Mouse (Mus musculus): Measurements from ENCODE around the gene Cfdp1. TPM values are rescaled to one million over a fixed set of nuclear protein-coding genes. Genes with fewer than 3 reads are reported as not detected.

Gene Cfdp1
- total and polyA plus RNA-seq, 2 experiments from 2014 or later: 121 to 195 TPM

- peak overlapping the region; percentile 84 for H3K9ac ChIP-seq
- peak overlapping the region; percentile 79 for H3K27ac ChIP-seq (ENCODE audit: low read depth, low read length)
- peak overlapping the region; percentile 82 for H3K4me2 ChIP-seq (ENCODE audit: low read depth)
- TF ChIP-seq CTCF (IDR thresholded peaks at IDR 0.05; ENCODE audit: low read depth): no peak
- ATAC-seq: peak; percentile 98
- H3K36me3 ChIP-seq (ENCODE audit: insufficient read depth): no peaks in the 10 kb centered on the region
- under 1% methylated on average over 40 of the region's 41 CpGs for WGBS
- DNase-seq: peak; percentile 92
- H3K27me3 ChIP-seq (ENCODE audit: insufficient read depth, low read length): no peaks in the 10 kb centered on the region
- H3K9me3 ChIP-seq (ENCODE audit: low read length): no peaks in the 10 kb centered on the region
- H3K4me1 ChIP-seq (ENCODE audit: insufficient read depth): peaks cover 12% of the 10 kb centered on the region; the same call in 1 of the 2 replicates
- H3K4me3 ChIP-seq (ENCODE audit: low read depth, low read length): peak overlapping the region; percentile 72
Observed at GRCm38 (mm10) chr8:111732004-111732403, 122.1 kb downstream of the Cfdp1 start.

- Histone ChIP-seq H3K27ac (ENCODE audit: low read depth, low read length) (peak overlapping the region; percentile 79), H3K36me3 (ENCODE audit: insufficient read depth) (no peaks in the 10 kb centered on the region), H3K9ac (peak overlapping the region; percentile 84), H3K9me3 (ENCODE audit: low read length) (no peaks in the 10 kb centered on the region), H3K27me3 (ENCODE audit: insufficient read depth, low read length) (no peaks in the 10 kb centered on the region), H3K4me3 (ENCODE audit: low read depth, low read length) (peak overlapping the region; percentile 72), H3K4me2 (ENCODE audit: low read depth) (peak overlapping the region; percentile 82), H3K4me1 (ENCODE audit: insufficient read depth) (peaks cover 12% of the 10 kb centered on the region; the same call in 1 of the 2 replicates)
- WGBS: under 1% methylated on average over 39 of the region's 39 CpGs
- ATAC-seq (peak; percentile 61), DNase-seq (peak; percentile 31)
- no peak for TF ChIP-seq CTCF (IDR thresholded peaks at IDR 0.05; ENCODE audit: low read depth)
Observed at GRCm38 (mm10) chr8:111731231-111731977, 122.7 kb downstream of the Cfdp1 start.

- H3K27me3 ChIP-seq (ENCODE audit: insufficient read depth, low read length): no peaks in the 10 kb centered on the region
- no peaks in the 10 kb centered on the region for H3K36me3 ChIP-seq (ENCODE audit: insufficient read depth)
- no peak for DNase-seq
- no peak overlapping the region for H3K4me2 ChIP-seq (ENCODE audit: low read depth)
- H3K9me3 ChIP-seq (ENCODE audit: low read length): no peaks in the 10 kb centered on the region
- no peak for TF ChIP-seq CTCF (IDR thresholded peaks at IDR 0.05; ENCODE audit: low read depth)
- H3K4me1 ChIP-seq (ENCODE audit: insufficient read depth): peaks cover 12% of the 10 kb centered on the region; the same call in 1 of the 2 replicates
- WGBS: 71% methylated on average over 7 of the region's 7 CpGs
- H3K9ac ChIP-seq: no peak overlapping the region
- no peak overlapping the region for H3K27ac ChIP-seq (ENCODE audit: low read depth, low read length)
- no peak for ATAC-seq
- no peak overlapping the region for H3K4me3 ChIP-seq (ENCODE audit: low read depth, low read length)
Observed at GRCm38 (mm10) chr8:111729233-111730170, 124.6 kb downstream of the Cfdp1 start.

- no peak overlapping the region for H3K9ac ChIP-seq
- H3K4me3 ChIP-seq (ENCODE audit: low read depth, low read length): no peak overlapping the region
- H3K36me3 ChIP-seq (ENCODE audit: insufficient read depth): no peaks in the 10 kb centered on the region
- DNase-seq (no peak), ATAC-seq (no peak)
- no peaks in the 10 kb centered on the region for H3K9me3 ChIP-seq (ENCODE audit: low read length)
- no peaks in the 10 kb centered on the region for H3K27me3 ChIP-seq (ENCODE audit: insufficient read depth, low read length)
- TF ChIP-seq CTCF (IDR thresholded peaks at IDR 0.05; ENCODE audit: low read depth): no peak
- peaks cover 12% of the 10 kb centered on the region; the same call in 1 of the 2 replicates for H3K4me1 ChIP-seq (ENCODE audit: insufficient read depth)
- no peak overlapping the region for H3K27ac ChIP-seq (ENCODE audit: low read depth, low read length)
- H3K4me2 ChIP-seq (ENCODE audit: low read depth): no peak overlapping the region
- WGBS: 70% methylated on average over 5 of the region's 5 CpGs
Observed at GRCm38 (mm10) chr8:111728481-111728880, 125.6 kb downstream of the Cfdp1 start.

- no peak for DNase-seq
- ATAC-seq: no peak
Observed at GRCm38 (mm10) chr8:111727553-111727952, 126.5 kb downstream of the Cfdp1 start.

GRCm38 (mm10) chr8:111726102-111726900 lies 127.8 kb downstream of the Cfdp1 start:
- no peak overlapping the region for H3K9ac ChIP-seq
- H3K27ac ChIP-seq (ENCODE audit: low read depth, low read length): no peak overlapping the region
- no peak overlapping the region for H3K4me2 ChIP-seq (ENCODE audit: low read depth)
- 56% methylated on average over 7 of the region's 7 CpGs for WGBS
- ATAC-seq: peak; percentile 93
- no peak for TF ChIP-seq CTCF (IDR thresholded peaks at IDR 0.05; ENCODE audit: low read depth)
- no peaks in the 10 kb centered on the region for H3K36me3 ChIP-seq (ENCODE audit: insufficient read depth)
- H3K27me3 ChIP-seq (ENCODE audit: insufficient read depth, low read length): no peaks in the 10 kb centered on the region
- H3K4me3 ChIP-seq (ENCODE audit: low read depth, low read length): no peak overlapping the region
- H3K4me1 ChIP-seq (ENCODE audit: insufficient read depth): 0 out of 2 replicates have a peak, but pooled peaks cover 4% of the 10 kb centered on the region
- peak; percentile 71 for DNase-seq
- no peaks in the 10 kb centered on the region for H3K9me3 ChIP-seq (ENCODE audit: low read length)

More at GRCm38 (mm10) chr8:111727553-111727952, 126.5 kb downstream of the Cfdp1 start:
- no peaks in the 10 kb centered on the region for H3K9me3 ChIP-seq (ENCODE audit: low read length)
- H3K4me1 ChIP-seq (ENCODE audit: insufficient read depth): peaks cover 8% of the 10 kb centered on the region; the same call in 1 of the 2 replicates
- no peak overlapping the region for H3K4me2 ChIP-seq (ENCODE audit: low read depth)
- no peak overlapping the region for H3K9ac ChIP-seq
- no peaks in the 10 kb centered on the region for H3K27me3 ChIP-seq (ENCODE audit: insufficient read depth, low read length)
- H3K4me3 ChIP-seq (ENCODE audit: low read depth, low read length): no peak overlapping the region
- H3K27ac ChIP-seq (ENCODE audit: low read depth, low read length): no peak overlapping the region
- 88% methylated on average over 4 of the region's 4 CpGs for WGBS
- no peaks in the 10 kb centered on the region for H3K36me3 ChIP-seq (ENCODE audit: insufficient read depth)
- TF ChIP-seq CTCF (IDR thresholded peaks at IDR 0.05; ENCODE audit: low read depth): no peak

Measured in forebrain, postnatal 0 days (tissue).